Mouse (Mus musculus) stomach, embryonic 16.5 days (tissue): ENCODE results near the gene Defb5. TPM values are rescaled to one million over a fixed set of nuclear protein-coding genes. Genes with fewer than 3 reads are reported as not detected.
"Not testable (repeated sequence)": the region's sequence is repeated elsewhere in the genome, so short reads cannot be mapped to it uniquely, and the experiment has no call there.

Experiments
- ATAC-seq: fragments of 200-750 bp; cut with Nextera tagmentation; 2 replicates; pipeline ENCODE4 v1.8.0; 2017; ENCODE audit warnings: moderate number of reproducible peaks, moderate TSS enrichment; ENCODE audit not compliant: insufficient read depth, low FRiP score
- H3K27ac ChIP-seq: fragments of 300-500 bp; sonication (generic); 2 replicates; pipeline ENCODE4 v1.5.1; 2014; ENCODE audit warnings: low read length
- H3K27me3 ChIP-seq: fragments of 300-500 bp; sonication (generic); 2 replicates; pipeline ENCODE4 v1.6.1; 2014; ENCODE audit warnings: low read length, control low read depth, mixed read lengths; ENCODE audit not compliant: control insufficient read depth, insufficient read depth
- H3K36me3 ChIP-seq: fragments of 300-500 bp; sonication (generic); 2 replicates; pipeline ENCODE4 v1.6.1; 2014; ENCODE audit warnings: low read length; ENCODE audit not compliant: control insufficient read depth, insufficient read depth
- H3K4me1 ChIP-seq: fragments of 300-500 bp; sonication (generic); 2 replicates; pipeline ENCODE4 v1.6.1; 2014; ENCODE audit warnings: low read length, control low read depth, mixed read lengths; ENCODE audit not compliant: control insufficient read depth, insufficient read depth
- H3K4me2 ChIP-seq: fragments of 300-500 bp; sonication (generic); 2 replicates; pipeline ENCODE4 v1.6.1; 2014; ENCODE audit warnings: low read depth, low read length, mixed read lengths
- H3K4me3 ChIP-seq: fragments of 300-500 bp; sonication (generic); replicated peaks from 2 replicates; pipeline ENCODE4 v1.5.1; 2014; ENCODE audit warnings: mild to moderate bottlenecking, low read length
- H3K9ac ChIP-seq: fragments of 300-500 bp; sonication (generic); 2 replicates; pipeline ENCODE4 v1.6.1; 2014; ENCODE audit warnings: low read length
- H3K9me3 ChIP-seq: fragments of 300-500 bp; sonication (generic); replicated peaks from 2 replicates; pipeline ENCODE4 v1.6.1; 2016; ENCODE audit warnings: low read length, control low read depth; ENCODE audit not compliant: control insufficient read depth
- WGBS: fragments of 180-500 bp; shearing (Covaris S2); extraction: QIAGEN DNeasy Blood & Tissue Kit; methylation state at CpG from one replicate; pipeline ENCODE4 v1.1.7; 2014; 5-methylcytosine and 5-hydroxymethylcytosine counted together
- polyA plus RNA-seq: library from polyadenylated mRNA; unstranded; fragments of >200 nt; fragmentation: Nextera tagmentation; extraction: Ambion mirVana; gene quantifications from 2 replicates; pipeline ENCODE4 v1.2.1, GENCODE M21; 2015

Defb5 gene
- not detected in 2 replicates for polyA plus RNA-seq

- no peaks in the 10 kb centered on the region for H3K9me3 ChIP-seq
- H3K27ac ChIP-seq, result no peak within 1 kb of the TSS
- no peak for ATAC-seq
- H3K4me2 ChIP-seq, result no peak within 1 kb of the TSS
- no peaks in the 10 kb centered on the region for H3K27me3 ChIP-seq
- no peak within 1 kb of the TSS for H3K4me3 ChIP-seq
- no peak within 1 kb of the TSS for H3K9ac ChIP-seq
- WGBS, result 90% methylated on average over 5 of the region's 5 CpGs
- H3K36me3 ChIP-seq, result no peaks in the 10 kb centered on the region
- no peaks in the 10 kb centered on the region for H3K4me1 ChIP-seq
Observed at GRCm38 (mm10) chr8:19247280-19247679, at the start of gene Defb5. TSS of gene Defb5 (plus strand) at chr8:19247580.

GRCm38 (mm10) chr8:19225161-19225560 is 22.2 kb upstream of the Defb5 start, which contains the start of gene Defb6:
TSS of gene Defb6 (plus strand) at chr8:19225478.
- no peaks in the 10 kb centered on the region for H3K36me3 ChIP-seq
- H3K4me3 ChIP-seq, result no peak within 1 kb of the TSS
- H3K4me2 ChIP-seq, result no peak within 1 kb of the TSS
- H3K9me3 ChIP-seq, result no peaks in the 10 kb centered on the region
- no peak within 1 kb of the TSS for H3K9ac ChIP-seq
- no peaks in the 10 kb centered on the region for H3K4me1 ChIP-seq
- no peak within 1 kb of the TSS for H3K27ac ChIP-seq
- no peaks in the 10 kb centered on the region for H3K27me3 ChIP-seq
- no peak for ATAC-seq
- WGBS, result 58% methylated on average over 1 of the region's 1 CpGs

- no peak overlapping the region for H3K4me2 ChIP-seq
- H3K27me3 ChIP-seq, result no peaks in the 10 kb centered on the region
- H3K9me3 ChIP-seq, result no peaks in the 10 kb centered on the region
- no peak overlapping the region for H3K4me3 ChIP-seq
- no peak for ATAC-seq
- no peak overlapping the region for H3K9ac ChIP-seq
- WGBS, result 63% methylated on average over 1 of the region's 1 CpGs
- H3K36me3 ChIP-seq, result no peaks in the 10 kb centered on the region
- H3K27ac ChIP-seq, result no peak overlapping the region
- H3K4me1 ChIP-seq, result no peaks in the 10 kb centered on the region
Observed at GRCm38 (mm10) chr8:19238101-19238500, 9.3 kb upstream of the Defb5 start.

GRCm38 (mm10) chr8:19239616-19240015 is 7.8 kb upstream of the Defb5 start, which contains the start of gene Defb46:
TSS of gene Defb46 (plus strand) at chr8:19239916.
- no peaks in the 10 kb centered on the region for H3K36me3 ChIP-seq
- no peak for ATAC-seq
- H3K9ac ChIP-seq, result no peak within 1 kb of the TSS
- H3K27me3 ChIP-seq, result no peaks in the 10 kb centered on the region
- H3K9me3 ChIP-seq, result no peaks in the 10 kb centered on the region
- WGBS, result 77% methylated on average over 2 of the region's 2 CpGs
- H3K4me3 ChIP-seq, result no peak within 1 kb of the TSS
- H3K4me1 ChIP-seq, result no peaks in the 10 kb centered on the region
- H3K4me2 ChIP-seq, result no peak within 1 kb of the TSS
- H3K27ac ChIP-seq, result no peak within 1 kb of the TSS

- no peaks in the 10 kb centered on the region for H3K27me3 ChIP-seq
- no peaks in the 10 kb centered on the region for H3K4me1 ChIP-seq
- H3K9me3 ChIP-seq, result no peaks in the 10 kb centered on the region
- H3K27ac ChIP-seq, result no peak overlapping the region
- no peak overlapping the region for H3K9ac ChIP-seq
- no peak overlapping the region for H3K4me3 ChIP-seq
- no peaks in the 10 kb centered on the region for H3K36me3 ChIP-seq
- no peak for ATAC-seq
- H3K4me2 ChIP-seq, result no peak overlapping the region
Observed at GRCm38 (mm10) chr8:19258136-19258535, 10.8 kb downstream of the Defb5 start.

- WGBS, result 42% methylated on average over 3 of the region's 3 CpGs
- H3K4me1 ChIP-seq, result no peaks in the 10 kb centered on the region
- H3K36me3 ChIP-seq, result no peaks in the 10 kb centered on the region
- no peak overlapping the region for H3K9ac ChIP-seq
- H3K4me2 ChIP-seq, result no peak overlapping the region
- no peak overlapping the region for H3K4me3 ChIP-seq
- H3K27me3 ChIP-seq, result no peaks in the 10 kb centered on the region
- no peak overlapping the region for H3K27ac ChIP-seq
- no peak for ATAC-seq
- H3K9me3 ChIP-seq, result no peaks in the 10 kb centered on the region
Observed at GRCm38 (mm10) chr8:19259667-19260066, 12.3 kb downstream of the Defb5 start.

- not testable (repeated sequence) for H3K4me2 ChIP-seq, ATAC-seq, H3K9me3 ChIP-seq, H3K9ac ChIP-seq, H3K36me3 ChIP-seq, H3K27me3 ChIP-seq, H3K4me3 ChIP-seq, H3K27ac ChIP-seq, H3K4me1 ChIP-seq
- no CpG with 5 or more reads among the region's 2 CpGs for WGBS
Observed at GRCm38 (mm10) chr8:19293060-19293459, 45.7 kb downstream of the Defb5 start, which contains the start of gene Defb3. TSS of gene Defb3 (plus strand) at chr8:19293360.

GRCm38 (mm10) chr8:19298361-19298760 is 51.0 kb downstream of the Defb5 start:
- not testable (repeated sequence) for ATAC-seq, H3K27ac ChIP-seq, H3K9ac ChIP-seq, H3K9me3 ChIP-seq, H3K36me3 ChIP-seq, H3K4me2 ChIP-seq, H3K4me3 ChIP-seq, H3K27me3 ChIP-seq, H3K4me1 ChIP-seq
- 56% methylated on average over 3 of the region's 3 CpGs for WGBS
